Mouse (Mus musculus) embryonic fibroblast, embryonic 13.5 days (primary cell): ENCODE results near the gene Pfkm. TPM values are rescaled to one million over a fixed set of nuclear protein-coding genes. Genes with fewer than 3 reads are reported as not detected.

Source experiments
- H3K27ac ChIP-seq: 2 replicates; pipeline ENCODE4 v1.5.1; 2012; ENCODE audit warnings: low read length, control low read depth, inconsistent platforms; ENCODE audit not compliant: insufficient read depth
- H3K4me1 ChIP-seq: 2 replicates; pipeline ENCODE4 v1.6.1; 2011; ENCODE audit warnings: low read length; ENCODE audit not compliant: control insufficient read depth, insufficient read depth
- H3K4me3 ChIP-seq: 2 replicates; pipeline ENCODE4 v1.5.1; 2011; ENCODE audit warnings: mild to moderate bottlenecking, control low read depth, low read length; ENCODE audit not compliant: insufficient read depth
- CTCF ChIP-seq: IDR thresholded peaks from 2 replicates; pipeline ENCODE4 v1.5.1; 2011; ENCODE audit warnings: mild to moderate bottlenecking, control low read depth, low read length, moderate library complexity, borderline replicate concordance; ENCODE audit not compliant: insufficient read depth
- POLR2A ChIP-seq: IDR thresholded peaks from 2 replicates; pipeline ENCODE4 v1.6.1; 2011; ENCODE audit warnings: low read depth, mild to moderate bottlenecking, control low read depth, low read length, moderate library complexity
- polyA plus RNA-seq: library from polyadenylated mRNA; stranded (reverse); fragments of >200 nt; gene quantifications from 2 replicates; pipeline ENCODE4 v1.2.4, GENCODE M21; 2011; ENCODE audit warnings: low read depth; ENCODE audit not compliant: missing spikeins, insufficient read length

Gene Pfkm
- polyA plus RNA-seq, 1 experiment: 20.6 TPM

GRCm38 (mm10) chr15:98094905-98095304 lies 2.5 kb downstream of the Pfkm start:
- H3K4me1 ChIP-seq: no peaks in the 10 kb centered on the region
- H3K4me3 ChIP-seq: no peak overlapping the region
- no peak overlapping the region for H3K27ac ChIP-seq
- TF ChIP-seq CTCF (no peak), POLR2A (no peak)

- H3K4me1 ChIP-seq: no peaks in the 10 kb centered on the region
- TF ChIP-seq POLR2A (no peak), CTCF (peak; percentile 46; the same call in 1 of the 2 replicates)
- H3K4me3 ChIP-seq: no peak overlapping the region
- no peak overlapping the region for H3K27ac ChIP-seq
These were observed 4.6 kb downstream of the Pfkm start for GRCm38 (mm10) chr15:98096957-98097356.

GRCm38 (mm10) chr15:98098519-98098918 lies 6.1 kb downstream of the Pfkm start:
- H3K4me1 ChIP-seq: no peaks in the 10 kb centered on the region

GRCm38 (mm10) chr15:98102401-98102800 lies 10.0 kb downstream of the Pfkm start:
- H3K4me1 ChIP-seq: no peaks in the 10 kb centered on the region
- H3K4me3 ChIP-seq: no peak overlapping the region
- H3K27ac ChIP-seq: no peak overlapping the region
- TF ChIP-seq CTCF (no peak), POLR2A (no peak)

More at GRCm38 (mm10) chr15:98098519-98098918, 6.1 kb downstream of the Pfkm start:
- Histone ChIP-seq H3K4me3 (no peak overlapping the region), H3K27ac (no peak overlapping the region)
- no peak for TF ChIP-seq POLR2A
- no peak for TF ChIP-seq CTCF

GRCm38 (mm10) chr15:98106506-98106905 lies 14.1 kb downstream of the Pfkm start:
- no peak overlapping the region for H3K4me3 ChIP-seq
- no peak overlapping the region for H3K27ac ChIP-seq
- TF ChIP-seq CTCF: no peak
- TF ChIP-seq POLR2A: no peak
- H3K4me1 ChIP-seq: no peaks in the 10 kb centered on the region

GRCm38 (mm10) chr15:98107230-98107629 lies 14.8 kb downstream of the Pfkm start:
- no peak for TF ChIP-seq CTCF
- no peak for TF ChIP-seq POLR2A
- H3K4me3 ChIP-seq: no peak overlapping the region
- H3K27ac ChIP-seq: no peak overlapping the region
- H3K4me1 ChIP-seq: no peaks in the 10 kb centered on the region

GRCm38 (mm10) chr15:98107703-98108296 lies 15.4 kb downstream of the Pfkm start:
- Histone ChIP-seq H3K4me1 (no peaks in the 10 kb centered on the region), H3K27ac (no peak overlapping the region), H3K4me3 (peak overlapping the region; percentile 70)
- TF ChIP-seq CTCF: no peak
- TF ChIP-seq POLR2A: no peak

GRCm38 (mm10) chr15:98108297-98109152 lies 16.1 kb downstream of the Pfkm start:
- TF ChIP-seq POLR2A (peak; percentile 85), CTCF (no peak)
- Histone ChIP-seq H3K4me1 (no peaks in the 10 kb centered on the region), H3K4me3 (peak overlapping the region; percentile 70), H3K27ac (no peak overlapping the region)

GRCm38 (mm10) chr15:98111791-98112190 lies 19.4 kb downstream of the Pfkm start:
- H3K4me3 ChIP-seq: no peak overlapping the region
- H3K27ac ChIP-seq: no peak overlapping the region
- no peaks in the 10 kb centered on the region for H3K4me1 ChIP-seq
- TF ChIP-seq POLR2A (no peak), CTCF (no peak)

GRCm38 (mm10) chr15:98114098-98114851 lies 21.9 kb downstream of the Pfkm start:
- Histone ChIP-seq H3K27ac (no peak overlapping the region), H3K4me3 (no peak overlapping the region), H3K4me1 (no peaks in the 10 kb centered on the region)
- TF ChIP-seq POLR2A: no peak
- TF ChIP-seq CTCF: no peak
